Comparison of ENCODE assay signal across 8 mouse cellular contexts in the genomic region with DNA sequence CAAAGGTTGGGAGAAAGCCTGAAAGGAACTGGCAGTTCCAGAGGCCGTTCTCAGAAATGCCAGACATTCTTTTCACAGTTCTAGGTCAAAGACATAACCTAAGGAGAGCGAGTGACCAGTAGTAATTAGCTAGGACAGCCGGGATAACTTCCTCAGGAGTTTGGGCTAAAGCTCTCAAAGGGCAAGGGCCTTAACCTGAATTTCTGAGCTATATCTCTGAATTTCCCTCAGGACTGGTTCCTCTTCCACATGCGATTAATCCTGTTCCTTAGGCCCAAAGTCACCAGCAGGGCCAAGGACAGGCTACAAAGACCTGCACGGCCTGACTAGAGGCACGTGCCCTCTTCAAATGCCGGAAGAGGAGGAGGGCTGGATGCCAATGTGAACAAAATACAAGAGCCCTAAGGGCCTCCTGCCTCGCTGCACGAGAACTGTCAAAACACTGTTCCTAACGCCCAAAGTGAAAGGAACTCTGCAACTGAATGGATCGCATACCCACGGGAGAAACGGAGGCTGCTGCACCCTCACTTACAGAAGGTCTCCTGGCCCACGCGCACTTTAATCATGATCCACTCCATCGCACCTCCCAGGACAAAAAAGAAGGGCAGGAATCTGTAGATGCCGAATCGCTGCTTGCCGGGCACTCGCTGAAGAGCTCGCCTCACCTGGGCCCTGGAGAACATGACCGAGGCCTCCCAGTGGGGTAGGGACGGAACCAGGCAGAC. TPM values are rescaled to one million over a fixed set of nuclear protein-coding genes. Genes with fewer than 3 reads are reported as not detected.
DNase-seq lines count a peak whose midpoint lies in the region; ATAC-seq and TF ChIP-seq lines count a peak whose summit lies in the region.

No protein-coding gene starts in this region.

- peaks cover 29% of the 10 kb centered on the region for H3K79me2 ChIP-seq in MEL (ENCODE audit: control insufficient read depth, insufficient read depth, low read length, poor library complexity)

- H3K4me1 ChIP-seq in MEL (ENCODE audit: control insufficient read depth in 1 of 2, insufficient read depth in 2 of 2, low read length in 2 of 2) = peaks cover 3 to 42% of the 10 kb centered on the region in 2 experiments
- H3K4me1 ChIP-seq in embryonic facial prominence, embryonic 11.5 days (ENCODE audit: control insufficient read depth, insufficient read depth, low read length) = no peaks in the 10 kb centered on the region; the same call in 1 of the 2 replicates
- peaks cover 55% of the 10 kb centered on the region for H3K4me1 ChIP-seq in heart, postnatal 0 days (ENCODE audit: control insufficient read depth, insufficient read depth)
- peaks cover 41% of the 10 kb centered on the region for H3K4me1 ChIP-seq in stomach, embryonic 16.5 days (ENCODE audit: control insufficient read depth, insufficient read depth, low read length)

- H3K36me3 ChIP-seq in MEL (ENCODE audit: control insufficient read depth in 1 of 2, insufficient read depth in 2 of 2, low read length in 2 of 2) = peaks cover 4 to 10% of the 10 kb centered on the region in 2 experiments
- no peaks in the 10 kb centered on the region for H3K36me3 ChIP-seq in embryonic facial prominence, embryonic 11.5 days (replicated peaks; ENCODE audit: control insufficient read depth, insufficient read depth, low read depth, low read length)
- peaks cover 20% of the 10 kb centered on the region for H3K36me3 ChIP-seq in heart, postnatal 0 days (replicated peaks; ENCODE audit: control insufficient read depth, insufficient read depth, low read length)
- no peaks in the 10 kb centered on the region for H3K36me3 ChIP-seq in stomach, embryonic 16.5 days (ENCODE audit: control insufficient read depth, insufficient read depth, low read length)

- no peak; a peak in 1 of 4 replicates for TF ChIP-seq POLR2A in MEL (IDR thresholded peaks at IDR 0.05; ENCODE audit: control insufficient read depth in 1 of 2, insufficient read depth in 1 of 2, low read depth in 1 of 2, low read length in 2 of 2, poor library complexity in 1 of 2)

- H3K9me3 ChIP-seq in MEL (replicated peaks; ENCODE audit: insufficient read depth, low read length) = no peaks in the 10 kb centered on the region
- no peaks in the 10 kb centered on the region for H3K9me3 ChIP-seq in embryonic facial prominence, embryonic 11.5 days (replicated peaks; ENCODE audit: control insufficient read depth, low read length)
- no peaks in the 10 kb centered on the region for H3K9me3 ChIP-seq in heart, postnatal 0 days (replicated peaks; ENCODE audit: control insufficient read depth, low read length)
- H3K9me3 ChIP-seq in stomach, embryonic 16.5 days (replicated peaks; ENCODE audit: control insufficient read depth, low read length) = no peaks in the 10 kb centered on the region

- H3K27ac ChIP-seq in MEL (ENCODE audit: control insufficient read depth, low read depth, low read length) = peak overlapping the region; percentile 74
- peak overlapping the region; percentile 62; the same call in 1 of the 2 replicates for H3K27ac ChIP-seq in embryonic facial prominence, embryonic 11.5 days (replicated peaks; ENCODE audit: low read depth, low read length)
- H3K27ac ChIP-seq in heart, postnatal 0 days (ENCODE audit: low read depth) = peak overlapping the region; percentile 96
- peak overlapping the region; percentile 88 for H3K27ac ChIP-seq in stomach, embryonic 16.5 days (ENCODE audit: low read length)

- DNase-seq in cerebellum, postnatal 36 days = no peak
- peak; percentile 83 for DNase-seq in MEL (ENCODE audit: low read depth, low spot score)
- DNase-seq in embryonic facial prominence, embryonic 11.5 days (ENCODE audit: low spot score) = peak; percentile 61
- DNase-seq in heart, postnatal 0 days (ENCODE audit: low spot score) = peak; percentile 84
- DNase-seq in kidney, postnatal 25 days = peak; percentile 72 to 86

- peak overlapping the region; percentile 81 for H3K4me2 ChIP-seq in embryonic facial prominence, embryonic 11.5 days (ENCODE audit: low read depth, low read length)
- H3K4me2 ChIP-seq in heart, postnatal 0 days (ENCODE audit: low read depth, low read length) = peak overlapping the region; percentile 77
- peak overlapping the region; percentile 96 for H3K4me2 ChIP-seq in stomach, embryonic 16.5 days (ENCODE audit: low read depth, low read length)

- TF ChIP-seq EP300 in MEL (IDR thresholded peaks at IDR 0.05; ENCODE audit: low read depth in 1 of 2, low read length in 2 of 2) = 0 out of 4 replicates have a peak, but pooled peaks of 1 of the 2 experiments have one; percentile 15
- no peak; the same call in 1 of the 2 replicates for TF ChIP-seq EP300 in heart, postnatal 0 days (IDR thresholded peaks at IDR 0.05; ENCODE audit: low read depth)

- 0 out of 2 replicates have a peak, but pooled peaks have one; percentile 2 for ATAC-seq in cerebellum, adult (ENCODE audit: insufficient number of reproducible peaks, low FRiP score, low TSS enrichment)
- ATAC-seq in embryonic facial prominence, embryonic 11.5 days (replicated peaks; ENCODE audit: insufficient number of reproducible peaks, low FRiP score, low TSS enrichment, low read depth) = no peak
- peak; percentile 63 for ATAC-seq in heart, postnatal 0 days (ENCODE audit: insufficient read depth, low read depth)
- ATAC-seq in megakaryocyte, adult 5-6 weeks (ENCODE audit: poor library complexity, severe bottlenecking) = peak; percentile 28
- no peak for ATAC-seq in stomach, embryonic 16.5 days (ENCODE audit: insufficient read depth, low FRiP score)

- H3K4me3 ChIP-seq in MEL (ENCODE audit: control insufficient read depth in 1 of 2, insufficient read depth in 1 of 2, low read depth in 2 of 2, low read length in 2 of 2) = peak overlapping the region; percentile 76 to 90
- H3K4me3 ChIP-seq in embryonic facial prominence, embryonic 11.5 days (ENCODE audit: low read depth, low read length) = peak overlapping the region; percentile 57
- H3K4me3 ChIP-seq in heart, postnatal 0 days (ENCODE audit: low read depth, low read length) = peak overlapping the region; percentile 68
- H3K4me3 ChIP-seq in stomach, embryonic 16.5 days (replicated peaks; ENCODE audit: low read length) = peak overlapping the region; percentile 77

- WGBS in embryonic facial prominence, embryonic 11.5 days = under 1% methylated on average over 23 of the region's 23 CpGs
- WGBS in heart, postnatal 0 days = under 1% methylated on average over 23 of the region's 23 CpGs
- 1% methylated on average over 23 of the region's 23 CpGs for WGBS in stomach, embryonic 16.5 days

- no peak for TF ChIP-seq RAD21 in MEL (IDR thresholded peaks at IDR 0.05; ENCODE audit: low read depth, low read length)

- H3K27me3 ChIP-seq in MEL (ENCODE audit: control insufficient read depth in 1 of 2, insufficient read depth in 2 of 2, low read length in 2 of 2) = no peaks in the 10 kb centered on the region
- no peaks in the 10 kb centered on the region for H3K27me3 ChIP-seq in embryonic facial prominence, embryonic 11.5 days (ENCODE audit: control insufficient read depth, insufficient read depth, low read length)
- H3K27me3 ChIP-seq in heart, postnatal 0 days (ENCODE audit: control insufficient read depth, insufficient read depth, low read length) = no peaks in the 10 kb centered on the region
- H3K27me3 ChIP-seq in stomach, embryonic 16.5 days (ENCODE audit: control insufficient read depth, insufficient read depth, low read length) = no peaks in the 10 kb centered on the region

- H3K9ac ChIP-seq in MEL (ENCODE audit: control insufficient read depth, low read depth, low read length, poor library complexity, severe bottlenecking) = peak overlapping the region; percentile 90
- peak overlapping the region; percentile 69 for H3K9ac ChIP-seq in embryonic facial prominence, embryonic 11.5 days (replicated peaks; ENCODE audit: low read length)
- H3K9ac ChIP-seq in heart, postnatal 0 days (replicated peaks; ENCODE audit: low read depth, low read length) = peak overlapping the region; percentile 75
- H3K9ac ChIP-seq in stomach, embryonic 16.5 days (ENCODE audit: low read length) = peak overlapping the region; percentile 88

- TF ChIP-seq CTCF in MEL (IDR thresholded peaks at IDR 0.05 in 2 of 3, conservative IDR thresholded peaks at IDR 0.05 in 1 of 3; ENCODE audit: control insufficient read depth in 1 of 3, insufficient read depth in 1 of 3, low read depth in 2 of 3, low read length in 3 of 3, poor library complexity in 1 of 3, severe bottlenecking in 1 of 3) = no peak
- peak; percentile 31 for TF ChIP-seq CTCF in heart, postnatal 0 days (IDR thresholded peaks at IDR 0.05; ENCODE audit: low read depth)

RNA-seq across cellular contexts. Expression of gene Smim4, which starts 0.5 kb away (rescaled TPM):
- total RNA-seq in MEL (2012; rRNA removed) = 78.8 and 122 TPM in 2 replicates
- 10 to 100 TPM in 1 of 2 experiments, not detected in 1; 87.8 TPM for polyA plus RNA-seq in MEL (2012; ENCODE audit: insufficient read depth in 1 of 2, insufficient read length in 2 of 2, low read depth in 1 of 2, low replicate concordance in 2 of 2, missing spikeins in 1 of 2)
- 56.8 and 62.3 TPM in 2 replicates for polyA plus RNA-seq in embryonic facial prominence, embryonic 11.5 days (2014; fragmentation: Nextera tagmentation; extraction: Ambion mirVana)
- total RNA-seq in heart, postnatal 0 days (2014; rRNA removed; ENCODE audit: low replicate concordance) = 12.7 and 28.8 TPM in 2 replicates
- 194 and 207 TPM in 2 replicates for polyA plus RNA-seq in heart, postnatal 0 days (2015; fragmentation: Nextera tagmentation; extraction: Ambion mirVana)
- 65.2 and 73.3 TPM in 2 replicates for total RNA-seq in megakaryocyte, adult 5-6 weeks (2015)
- total RNA-seq in megakaryocyte, adult 5-6 weeks (2017) = 34.8 and 42.5 TPM in 2 replicates
- polyA plus RNA-seq in stomach, embryonic 16.5 days (2015; fragmentation: Nextera tagmentation; extraction: Ambion mirVana) = 60.3 and 66.4 TPM in 2 replicates

RNA-seq across cellular contexts. Expression of gene Nt5dc2, which starts 2.6 kb away (rescaled TPM):
- total RNA-seq in MEL (2012; rRNA removed) = 168 and 172 TPM in 2 replicates
- 100 to 1,000 TPM; 291 to 349 TPM for polyA plus RNA-seq in MEL (2012; ENCODE audit: insufficient read depth in 1 of 2, insufficient read length in 2 of 2, low read depth in 1 of 2, low replicate concordance in 2 of 2, missing spikeins in 1 of 2)
- 462 and 510 TPM in 2 replicates for polyA plus RNA-seq in embryonic facial prominence, embryonic 11.5 days (2014; fragmentation: Nextera tagmentation; extraction: Ambion mirVana)
- total RNA-seq in heart, postnatal 0 days (2014; rRNA removed; ENCODE audit: low replicate concordance) = 212 and 269 TPM in 2 replicates
- 146 and 158 TPM in 2 replicates for polyA plus RNA-seq in heart, postnatal 0 days (2015; fragmentation: Nextera tagmentation; extraction: Ambion mirVana)
- 20.6 and 21.0 TPM in 2 replicates for total RNA-seq in megakaryocyte, adult 5-6 weeks (2015)
- total RNA-seq in megakaryocyte, adult 5-6 weeks (2017) = 24.1 and 29.0 TPM in 2 replicates
- polyA plus RNA-seq in stomach, embryonic 16.5 days (2015; fragmentation: Nextera tagmentation; extraction: Ambion mirVana) = 232 and 233 TPM in 2 replicates

RNA-seq across cellular contexts. Expression of gene Stab1, which starts 40.2 kb away (rescaled TPM):
- 0.15 TPM in 1 of 2 replicates, not detected in the other for total RNA-seq in MEL (2012; rRNA removed)
- polyA plus RNA-seq in MEL (2012; ENCODE audit: insufficient read depth in 1 of 2, insufficient read length in 2 of 2, low read depth in 1 of 2, low replicate concordance in 2 of 2, missing spikeins in 1 of 2) = under 1 TPM in 1 of 2 experiments, not detected in 1; 0.40 TPM
- 19.8 and 23.6 TPM in 2 replicates for polyA plus RNA-seq in embryonic facial prominence, embryonic 11.5 days (2014; fragmentation: Nextera tagmentation; extraction: Ambion mirVana)
- total RNA-seq in heart, postnatal 0 days (2014; rRNA removed; ENCODE audit: low replicate concordance) = 75.3 and 90.4 TPM in 2 replicates
- 24.0 and 25.4 TPM in 2 replicates for polyA plus RNA-seq in heart, postnatal 0 days (2015; fragmentation: Nextera tagmentation; extraction: Ambion mirVana)
- 0.27 TPM in 1 of 2 replicates, not detected in the other for total RNA-seq in megakaryocyte, adult 5-6 weeks (2015)
- total RNA-seq in megakaryocyte, adult 5-6 weeks (2017) = 0.40 and 1.0 TPM in 2 replicates
- polyA plus RNA-seq in stomach, embryonic 16.5 days (2015; fragmentation: Nextera tagmentation; extraction: Ambion mirVana) = 37.7 and 41.9 TPM in 2 replicates

Comparison
In these comparisons a context has a peak if more than half of its experiments do, and no peak if none do; other contexts are left out.
1. ATAC-seq: peak in cerebellum, adult (single experiment), heart, postnatal 0 days (single experiment) and megakaryocyte, adult 5-6 weeks (single experiment); none in embryonic facial prominence, embryonic 11.5 days (single experiment) and stomach, embryonic 16.5 days (single experiment).
2. DNase-seq: peak in MEL (single experiment), embryonic facial prominence, embryonic 11.5 days (single experiment), heart, postnatal 0 days (single experiment) and kidney, postnatal 25 days (2 of 2); none in cerebellum, postnatal 36 days (0 of 2).
3. RNA of gene Stab1, which starts 40.2 kb away (polyA plus RNA-seq): 37.7 to 41.9 TPM in stomach, embryonic 16.5 days, 24.0 to 25.4 TPM in heart, postnatal 0 days and 19.8 to 23.6 TPM in embryonic facial prominence, embryonic 11.5 days; 0.40 TPM in MEL; every median in the first group is over 10 times any median in the second.
4. Peak in every context shown above with its lines, with median percentiles within 50 percentile points of each other: H3K27ac ChIP-seq, H3K4me3 ChIP-seq, H3K9ac ChIP-seq and H3K4me2 ChIP-seq.